Mouse (Mus musculus) activated CD4-positive, CD25-positive, alpha-beta regulatory T cell (primary cell): Measurements from ENCODE around the gene Vmn1r173. TPM values are rescaled to one million over a fixed set of nuclear protein-coding genes. Genes with fewer than 3 reads are reported as not detected.

Experiments
- polyA plus RNA-seq, 2 experiments: library from polyadenylated mRNA; unstranded; fragments of 100-300 nt; shearing (Covaris generic); gene quantifications; one replicate each; pipeline ENCODE4 v1.2.1; 2017

Gene Vmn1r173
- not detected for polyA plus RNA-seq

GRCm38 (mm10) chr7:23700403-23700802, at the start of gene Vmn1r173:
Gene Vmn1r173, plus strand, starts transcription at chr7:23700703.

GRCm38 (mm10) chr7:23658016-23658415, 42.5 kb upstream of the Vmn1r173 start, which contains the start of gene Vmn1r172:
Gene Vmn1r172, plus strand, starts transcription at chr7:23658316.

GRCm38 (mm10) chr7:23751970-23752369, 51.5 kb downstream of the Vmn1r173 start, which contains the start of gene Vmn1r174:
Gene Vmn1r174, plus strand, starts transcription at chr7:23752270.

Other genes with a start within 250 kb of the Vmn1r173 start
- not detected for gene Vmn1r167, start 193.5 kb upstream of the Vmn1r173 start, polyA plus RNA-seq
- gene Vmn1r168, start 161.0 kb upstream of the Vmn1r173 start, polyA plus RNA-seq, result not detected
- gene Vmn1r169, start 125.2 kb upstream of the Vmn1r173 start, polyA plus RNA-seq, result under 1 TPM in 1 of 2 experiments, not detected in 1; 0.12 TPM
- not detected for gene Vmn1r170, start 94.5 kb upstream of the Vmn1r173 start, polyA plus RNA-seq
- gene Vmn1r171, start 70.0 kb upstream of the Vmn1r173 start, polyA plus RNA-seq, result not detected
- gene Vmn1r172, start 42.4 kb upstream of the Vmn1r173 start, polyA plus RNA-seq, result not detected
- gene Vmn1r174, start 51.6 kb downstream of the Vmn1r173 start, polyA plus RNA-seq, result under 1 TPM in 1 of 2 experiments, not detected in 1; 0.15 TPM
- gene Vmn1r175, start 109.9 kb downstream of the Vmn1r173 start, polyA plus RNA-seq, result not detected
- not detected for gene Vmn1r176, start 136.7 kb downstream of the Vmn1r173 start, polyA plus RNA-seq
- not detected for gene Vmn1r177, start 165.7 kb downstream of the Vmn1r173 start, polyA plus RNA-seq
- gene Vmn1r178, start 191.3 kb downstream of the Vmn1r173 start, polyA plus RNA-seq, result not detected
- gene Vmn1r179, start 226.3 kb downstream of the Vmn1r173 start, polyA plus RNA-seq, result under 1 TPM in 1 of 2 experiments, not detected in 1; 0.09 TPM
- gene Vmn1r180, start 249.9 kb downstream of the Vmn1r173 start, polyA plus RNA-seq, result not detected